8 mouse cellular contexts compared by ENCODE assay signal in the genomic region with DNA sequence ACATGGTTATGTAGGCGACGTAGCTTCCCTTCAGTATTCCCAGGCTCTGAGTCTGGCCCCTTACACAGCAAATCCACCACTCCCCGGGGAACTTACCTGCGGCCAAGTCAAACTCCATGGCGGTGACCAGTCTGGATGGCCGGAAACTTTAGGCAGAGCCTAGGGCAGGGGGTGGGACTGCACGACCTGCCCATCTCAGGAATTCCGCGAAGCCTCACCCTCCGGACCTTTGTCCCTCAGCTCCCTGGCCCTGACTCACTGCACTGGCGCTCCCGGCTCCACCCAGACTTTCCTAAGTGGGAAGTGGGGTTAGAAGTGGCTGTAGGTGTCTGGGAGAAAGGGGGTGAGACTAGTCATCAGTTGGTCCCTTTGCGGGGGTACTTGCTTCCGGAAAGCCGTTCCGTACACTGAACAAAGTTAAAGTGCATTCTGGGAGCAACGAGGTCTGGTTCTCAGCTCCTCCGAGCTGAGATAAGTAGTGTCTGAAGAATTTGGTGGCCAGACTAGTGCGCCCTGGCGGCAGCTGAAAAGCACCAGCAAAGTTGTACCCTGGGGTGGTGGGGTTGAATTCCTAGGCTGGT. TPM values are rescaled to one million over a fixed set of nuclear protein-coding genes. Genes with fewer than 3 reads are reported as not detected.
DNase-seq lines count a peak whose midpoint lies in the region; ATAC-seq lines count a peak whose summit lies in the region.

A gene (minus strand): TSS at position 206 of the 581 bp plus-strand sequence.

- ATAC-seq in megakaryocyte progenitor cell, adult 5-6 weeks (replicated peaks; ENCODE audit: poor library complexity): 0 out of 2 replicates have a peak, but pooled peaks have one; percentile 30

- DNase-seq in Muller cell, postnatal 12 days (ENCODE audit: inconsistent ontology term): peak; percentile 79
- peak; percentile 54 for DNase-seq in embryo, embryonic 9.5 days (ENCODE audit: extremely low spot score)
- peak; percentile 37 to 40 for DNase-seq in heart, postnatal 14 days
- peak; percentile 52 to 76 for DNase-seq in kidney, postnatal 4 days
- DNase-seq in thymus, postnatal 14 days: peak; percentile 56
- no peak for DNase-seq in retina, postnatal 1 day
- DNase-seq in cerebellum, adult 11 months: no peak

- intact Hi-C loops in heart, postnatal 14 days (cut with DNase I): loop anchor here (5.0 kb wide), 1 partner anchor 121 kb away; a partner anchor contains a TSS

RNA-seq across cellular contexts. Expression of the gene that starts here (rescaled TPM):
- total RNA-seq in heart, postnatal 14 days (2021): 1 to 10 TPM; 2.0 to 2.2 TPM
- total RNA-seq in megakaryocyte progenitor cell, adult 5-6 weeks (2015): 0.20 TPM in 1 of 2 replicates, not detected in the other
- total RNA-seq in megakaryocyte progenitor cell, adult 5-6 weeks (2017): 1.4 TPM in 1 of 2 replicates, not detected in the other

Comparison
In these comparisons a context has a peak if more than half of its experiments do, and no peak if none do; other contexts are left out.
1. DNase-seq: peak in Muller cell, postnatal 12 days (single experiment), embryo, embryonic 9.5 days (single experiment), heart, postnatal 14 days (2 of 2), kidney, postnatal 4 days (2 of 2) and thymus, postnatal 14 days (single experiment); none in retina, postnatal 1 day (single experiment) and cerebellum, adult 11 months (single experiment).